Mouse (Mus musculus) heart, embryonic 15.5 days (tissue): Measurements from ENCODE around the gene Gm10428. TPM values are rescaled to one million over a fixed set of nuclear protein-coding genes. Genes with fewer than 3 reads are reported as not detected.
A peak's percentile ranks its signal among the peaks of the same experiment; 100 is the strongest.
"Not testable (repeated sequence)": the region's sequence is repeated elsewhere in the genome, so short reads cannot be mapped to it uniquely, and the experiment has no call there.

Experiments used
- ATAC-seq: fragments of 200-750 bp; cut with Nextera tagmentation; replicated peaks from 2 replicates; pipeline ENCODE4 v1.8.0; 2017; ENCODE audit warnings: low read depth, moderate TSS enrichment; ENCODE audit not compliant: insufficient number of reproducible peaks, insufficient read depth, low FRiP score
- H3K27ac ChIP-seq: fragments of 300-500 bp; sonication (generic); 2 replicates; pipeline ENCODE4 v1.5.1; 2015; ENCODE audit warnings: mild to moderate bottlenecking, inconsistent platforms
- H3K27me3 ChIP-seq: fragments of 300-500 bp; sonication (generic); 2 replicates; pipeline ENCODE4 v1.6.1; 2015; ENCODE audit warnings: inconsistent platforms
- H3K36me3 ChIP-seq: fragments of 300-500 bp; sonication (generic); 2 replicates; pipeline ENCODE4 v1.6.1; 2015; ENCODE audit warnings: mild to moderate bottlenecking, inconsistent platforms
- H3K4me1 ChIP-seq: fragments of 300-500 bp; sonication (generic); replicated peaks from 2 replicates; pipeline ENCODE4 v1.6.1; 2015; ENCODE audit warnings: inconsistent platforms
- H3K4me2 ChIP-seq: fragments of 300-500 bp; sonication (generic); 2 replicates; pipeline ENCODE4 v1.6.1; 2015; ENCODE audit warnings: inconsistent platforms, mild to moderate bottlenecking, moderate library complexity
- H3K4me3 ChIP-seq: fragments of 300-500 bp; sonication (generic); 2 replicates; pipeline ENCODE4 v1.5.1; 2015; ENCODE audit warnings: mild to moderate bottlenecking, inconsistent platforms
- H3K9ac ChIP-seq: fragments of 300-500 bp; sonication (generic); 2 replicates; pipeline ENCODE4 v1.6.1; 2015; ENCODE audit warnings: mild to moderate bottlenecking, inconsistent platforms
- H3K9me3 ChIP-seq: fragments of 300-500 bp; sonication (generic); replicated peaks from 2 replicates; pipeline ENCODE4 v1.6.1; 2016; ENCODE audit warnings: inconsistent platforms
- WGBS: fragments of 180-500 bp; shearing (Covaris S2); methylation state at CpG from one replicate; pipeline ENCODE4 v1.1.7; 2015; ENCODE audit warnings: mixed read lengths; 5-methylcytosine and 5-hydroxymethylcytosine counted together
- polyA plus RNA-seq: library from polyadenylated mRNA; unstranded; fragments of >200 nt; fragmentation: Nextera tagmentation; extraction: Ambion mirVana; gene quantifications from 2 replicates; pipeline ENCODE4 v1.2.1, GENCODE M21; 2015

The Gm10428 gene
- polyA plus RNA-seq, 1 experiment from 2014 or later = not detected

DNA sequence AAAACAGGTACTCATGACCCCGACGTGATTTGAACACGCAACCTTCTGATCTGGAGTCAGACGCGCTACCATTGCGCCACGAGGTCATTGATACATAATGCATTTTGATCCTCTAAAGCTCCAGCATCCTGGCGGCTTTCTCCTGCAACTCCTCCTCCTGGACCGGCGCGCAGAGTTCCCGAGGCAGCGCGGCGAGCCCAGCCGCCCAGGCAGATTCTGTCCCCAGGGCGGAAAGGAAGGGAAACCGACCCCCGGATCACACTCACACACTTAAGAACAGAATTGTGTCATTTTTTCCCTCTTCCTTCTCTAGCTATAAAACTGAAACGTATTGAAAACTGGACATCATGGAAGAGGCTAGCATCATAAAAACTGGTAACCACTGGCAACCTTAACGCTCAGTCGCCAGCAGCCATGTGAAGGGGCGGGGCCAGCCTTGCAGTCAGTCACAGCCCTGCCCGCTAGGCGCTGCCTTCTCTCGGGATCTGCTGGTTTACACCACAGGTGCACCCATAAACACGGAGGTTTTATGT, 6.8 kb upstream of the Gm10428 start:
- no peak for ATAC-seq
- Histone ChIP-seq H3K4me3 (peak overlapping the region; percentile 48), H3K9me3 (no peaks in the 10 kb centered on the region), H3K4me1 (peaks cover 8% of the 10 kb centered on the region), H3K36me3 (no peaks in the 10 kb centered on the region), H3K27me3 (peaks cover 15% of the 10 kb centered on the region), H3K9ac (no peak overlapping the region), H3K27ac (no peak overlapping the region), H3K4me2 (peak overlapping the region; percentile 77)
- 2% methylated on average over 27 of the region's 27 CpGs for WGBS

DNA sequence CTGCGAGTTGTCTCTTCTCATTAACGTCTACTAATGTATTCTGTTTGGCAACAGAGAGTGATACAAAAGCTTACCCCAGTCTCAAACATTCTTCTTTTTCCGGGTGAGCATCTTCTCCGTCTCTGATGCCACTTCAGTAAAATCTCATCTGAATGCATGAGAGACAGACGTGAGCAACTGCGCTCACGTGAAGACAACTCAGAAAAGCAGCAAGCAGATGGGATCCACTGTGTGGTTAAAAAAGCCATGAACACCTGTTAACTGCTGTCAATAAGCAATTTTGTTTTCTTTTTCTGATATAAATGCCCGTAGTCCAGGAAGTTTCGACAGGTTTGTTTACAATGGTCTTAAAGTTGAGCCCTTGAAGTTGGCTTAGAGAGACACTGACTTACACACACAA, 5.7 kb upstream of the Gm10428 start:
- no peak overlapping the region for H3K4me3 ChIP-seq
- H3K4me2 ChIP-seq = no peak overlapping the region
- no peak overlapping the region for H3K27ac ChIP-seq
- H3K4me1 ChIP-seq = peaks cover 8% of the 10 kb centered on the region
- WGBS = 76% methylated on average over 9 of the region's 9 CpGs
- no peaks in the 10 kb centered on the region for H3K36me3 ChIP-seq
- H3K9me3 ChIP-seq = no peaks in the 10 kb centered on the region
- no peak overlapping the region for H3K9ac ChIP-seq
- peaks cover 19% of the 10 kb centered on the region for H3K27me3 ChIP-seq
- no peak for ATAC-seq

DNA sequence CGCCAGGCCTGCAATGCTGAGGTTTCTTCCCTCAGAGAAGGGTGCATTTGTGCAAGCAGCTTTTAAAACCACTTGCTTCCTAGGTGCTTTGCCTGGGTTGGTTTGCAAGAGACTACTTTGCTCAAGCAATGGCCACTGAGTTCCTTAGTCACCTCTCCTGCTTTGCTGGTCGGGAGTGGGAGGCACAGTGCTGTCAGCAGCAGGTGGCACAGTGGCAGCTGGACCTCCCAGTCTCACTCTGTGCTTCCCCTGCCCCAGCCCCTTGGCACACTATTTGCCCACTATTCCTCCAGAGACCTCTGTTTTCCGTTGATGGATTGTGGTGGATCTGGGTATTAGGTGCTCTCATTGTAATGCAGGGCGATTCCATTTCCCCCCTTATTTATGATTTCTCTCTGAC, 4.8 kb upstream of the Gm10428 start:
- Histone ChIP-seq H3K4me1 (peaks cover 8% of the 10 kb centered on the region), H3K27me3 (peaks cover 23% of the 10 kb centered on the region), H3K4me2 (no peak overlapping the region), H3K4me3 (no peak overlapping the region), H3K9ac (no peak overlapping the region), H3K36me3 (no peaks in the 10 kb centered on the region), H3K27ac (no peak overlapping the region), H3K9me3 (no peaks in the 10 kb centered on the region)
- 73% methylated on average over 4 of the region's 4 CpGs for WGBS
- ATAC-seq = no peak

- 81% methylated on average over 13 of the region's 13 CpGs for WGBS
- not testable (repeated sequence) for H3K27ac ChIP-seq, H3K36me3 ChIP-seq, H3K9me3 ChIP-seq, H3K9ac ChIP-seq, ATAC-seq, H3K4me3 ChIP-seq, H3K4me2 ChIP-seq, H3K4me1 ChIP-seq
- peaks cover 23% of the 10 kb centered on the region for H3K27me3 ChIP-seq
Measured at GRCm38 (mm10) chr11:62749445-62749844, 3.5 kb upstream of the Gm10428 start.

- no peak for ATAC-seq
- WGBS = 62% methylated on average over 11 of the region's 11 CpGs
Measured at GRCm38 (mm10) chr11:62752191-62752590, 709 bp upstream of the Gm10428 start.

DNA sequence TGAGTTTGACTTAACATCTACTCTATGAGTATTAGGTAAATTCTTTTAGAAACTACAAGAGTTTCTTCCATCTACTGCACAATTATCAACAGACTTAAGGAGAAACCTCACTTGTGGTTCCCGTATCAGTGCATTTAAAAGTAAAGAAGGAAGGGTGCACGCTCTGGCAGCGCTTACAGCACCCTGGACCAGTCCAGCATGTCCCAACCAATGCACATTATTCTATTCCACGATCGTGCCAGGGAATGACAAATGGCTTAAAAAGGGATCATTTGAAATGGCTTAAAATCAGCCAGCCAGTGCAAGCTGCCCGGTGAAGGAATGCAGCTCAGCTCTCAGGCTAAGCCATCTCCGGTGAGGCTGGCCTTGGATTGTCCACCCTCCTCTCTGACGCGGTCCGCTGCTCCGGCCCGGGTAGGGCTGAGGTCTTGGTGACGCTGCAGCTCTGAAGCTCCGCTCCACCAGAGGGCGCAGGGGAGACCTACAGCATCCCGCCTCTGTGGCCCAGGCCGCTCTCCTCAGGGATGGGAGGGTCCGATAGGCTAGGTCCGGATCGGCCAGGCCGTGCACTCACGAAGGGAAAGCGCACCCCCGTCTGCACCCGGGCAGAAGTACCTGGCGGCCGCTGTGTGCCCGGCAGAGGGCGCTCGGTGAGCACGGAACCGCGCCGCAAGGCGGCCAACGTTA, 3.7 kb downstream of the Gm10428 start:
- no peaks in the 10 kb centered on the region for H3K36me3 ChIP-seq
- peaks cover 20% of the 10 kb centered on the region for H3K27me3 ChIP-seq
- H3K4me2 ChIP-seq = peak overlapping the region; percentile 51
- H3K4me3 ChIP-seq = peak overlapping the region; percentile 24
- no peak overlapping the region for H3K27ac ChIP-seq
- H3K4me1 ChIP-seq = peaks cover 11% of the 10 kb centered on the region
- no peaks in the 10 kb centered on the region for H3K9me3 ChIP-seq
- H3K9ac ChIP-seq = 0 out of 2 replicates have a peak overlapping the region, but pooled peaks have one; percentile 26
- WGBS = 8% methylated on average over 36 of the region's 36 CpGs
- ATAC-seq = peak; percentile 100

More at GRCm38 (mm10) chr11:62752191-62752590, 709 bp upstream of the Gm10428 start:
- no peak overlapping the region for H3K4me3 ChIP-seq
- H3K9ac ChIP-seq = no peak overlapping the region
- no peak overlapping the region for H3K4me2 ChIP-seq
- H3K9me3 ChIP-seq = no peaks in the 10 kb centered on the region
- 0 out of 2 replicates have a peak, but pooled peaks cover 3% of the 10 kb centered on the region for H3K4me1 ChIP-seq
- H3K27ac ChIP-seq = no peak overlapping the region
- peaks cover 18% of the 10 kb centered on the region for H3K27me3 ChIP-seq
- H3K36me3 ChIP-seq = no peaks in the 10 kb centered on the region

DNA sequence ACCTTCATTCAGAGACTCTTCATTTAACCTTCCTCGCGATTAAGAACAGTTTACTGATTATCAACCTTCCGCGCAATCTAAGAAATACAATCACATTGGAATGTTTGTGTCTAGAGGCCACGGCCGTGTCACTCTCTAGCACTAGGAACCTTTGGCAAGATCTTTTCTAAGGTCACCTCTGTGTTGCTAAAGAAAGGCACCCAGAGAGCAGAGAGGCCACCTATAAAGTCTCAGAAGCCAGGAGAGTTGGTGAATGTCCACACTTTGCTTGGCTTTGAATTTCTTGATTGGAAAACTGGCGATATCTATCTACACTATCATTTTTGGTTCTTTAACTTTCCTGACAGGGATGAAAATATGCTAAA, 4.2 kb downstream of the Gm10428 start:
- H3K27ac ChIP-seq = no peak overlapping the region
- 0 out of 2 replicates have a peak, but pooled peaks have one; percentile 28 for ATAC-seq
- H3K9ac ChIP-seq = 0 out of 2 replicates have a peak overlapping the region, but pooled peaks have one; percentile 26
- WGBS = 4% methylated on average over 7 of the region's 7 CpGs
- H3K36me3 ChIP-seq = no peaks in the 10 kb centered on the region
- H3K9me3 ChIP-seq = no peaks in the 10 kb centered on the region
- H3K27me3 ChIP-seq = peaks cover 18% of the 10 kb centered on the region
- H3K4me3 ChIP-seq = peak overlapping the region; percentile 24
- H3K4me2 ChIP-seq = peak overlapping the region; percentile 51
- H3K4me1 ChIP-seq = peaks cover 17% of the 10 kb centered on the region

GRCm38 (mm10) chr11:62757906-62758305, 5.0 kb downstream of the Gm10428 start:
- Histone ChIP-seq H3K4me2 (no peak overlapping the region), H3K27me3 (peaks cover 13% of the 10 kb centered on the region), H3K9ac (no peak overlapping the region), H3K27ac (no peak overlapping the region), H3K4me1 (peaks cover 17% of the 10 kb centered on the region), H3K36me3 (no peaks in the 10 kb centered on the region), H3K9me3 (no peaks in the 10 kb centered on the region), H3K4me3 (no peak overlapping the region)
- ATAC-seq = no peak
- WGBS = 80% methylated on average over 6 of the region's 6 CpGs

DNA sequence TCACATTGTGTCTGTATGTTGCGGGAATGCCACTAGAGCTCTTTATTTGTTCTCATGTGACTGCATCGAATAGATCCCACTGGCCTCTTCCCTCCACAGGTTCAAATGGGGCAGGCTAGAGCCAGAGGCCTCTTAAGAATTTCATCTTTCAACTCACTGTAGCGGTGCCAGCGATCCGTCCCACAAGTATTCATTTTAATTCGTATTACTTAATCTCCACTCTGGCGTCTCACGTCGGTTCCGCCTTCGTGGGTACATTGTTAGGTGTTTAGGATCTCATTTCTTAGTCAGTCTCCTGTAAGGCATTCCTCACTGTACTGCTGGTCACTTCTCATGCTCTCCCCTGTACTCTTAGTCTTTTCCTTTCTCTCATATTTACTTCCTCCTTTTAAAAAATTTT, 5.6 kb downstream of the Gm10428 start:
- Histone ChIP-seq H3K27me3 (peaks cover 13% of the 10 kb centered on the region), H3K4me2 (no peak overlapping the region), H3K27ac (no peak overlapping the region), H3K4me1 (peaks cover 17% of the 10 kb centered on the region), H3K36me3 (no peaks in the 10 kb centered on the region), H3K9ac (no peak overlapping the region), H3K9me3 (no peaks in the 10 kb centered on the region), H3K4me3 (no peak overlapping the region)
- 84% methylated on average over 11 of the region's 11 CpGs for WGBS
- no peak for ATAC-seq

GRCm38 (mm10) chr11:62760755-62761457, 8.0 kb downstream of the Gm10428 start:
- ATAC-seq = no peak
- H3K4me2 ChIP-seq = peak overlapping the region; percentile 9
- no peak overlapping the region for H3K9ac ChIP-seq
- H3K4me1 ChIP-seq = peaks cover 17% of the 10 kb centered on the region
- no peaks in the 10 kb centered on the region for H3K36me3 ChIP-seq
- WGBS = 63% methylated on average over 9 of the region's 9 CpGs
- no peak overlapping the region for H3K4me3 ChIP-seq
- no peak overlapping the region for H3K27ac ChIP-seq
- H3K9me3 ChIP-seq = no peaks in the 10 kb centered on the region
- peaks cover 10% of the 10 kb centered on the region for H3K27me3 ChIP-seq

- peaks cover 35% of the 10 kb centered on the region for H3K36me3 ChIP-seq
- no peak for ATAC-seq
- H3K9ac ChIP-seq = no peak overlapping the region
- peaks cover 38% of the 10 kb centered on the region for H3K9me3 ChIP-seq
- no peak overlapping the region for H3K4me2 ChIP-seq
- no peak overlapping the region for H3K4me3 ChIP-seq
- no peak overlapping the region for H3K27ac ChIP-seq
- 88% methylated on average over 7 of the region's 7 CpGs for WGBS
- no peaks in the 10 kb centered on the region for H3K4me1 ChIP-seq
- no peaks in the 10 kb centered on the region for H3K27me3 ChIP-seq
Measured at GRCm38 (mm10) chr11:62776510-62776909, 23.6 kb downstream of the Gm10428 start.
